Mouse (Mus musculus) stomach, postnatal 0 days (tissue): ENCODE data around the gene Coq4.
"Not testable (repeated sequence)": the region's sequence is repeated elsewhere in the genome, so short reads cannot be mapped to it uniquely, and the experiment has no call there.

Experiments
- CTCF ChIP-seq: IDR thresholded peaks from 2 replicates; pipeline ENCODE4 v1.5.1; 2016; ENCODE audit warnings: antibody characterized with exemption, low read depth, mild to moderate bottlenecking, moderate library complexity
- EP300 ChIP-seq: optimal IDR thresholded peaks from 2 replicates; pipeline ENCODE3; 2016; ENCODE audit warnings: antibody characterized with exemption

GRCm38 (mm10) chr2:29781256-29781655 lies 6.0 kb upstream of the Coq4 start:
- not testable (repeated sequence) for TF ChIP-seq CTCF, EP300
